Mouse (Mus musculus): ENCODE measurements around the gene Aco2.
A peak's percentile ranks its signal among the peaks of the same experiment; 100 is the strongest.

The Aco2 gene

DNA sequence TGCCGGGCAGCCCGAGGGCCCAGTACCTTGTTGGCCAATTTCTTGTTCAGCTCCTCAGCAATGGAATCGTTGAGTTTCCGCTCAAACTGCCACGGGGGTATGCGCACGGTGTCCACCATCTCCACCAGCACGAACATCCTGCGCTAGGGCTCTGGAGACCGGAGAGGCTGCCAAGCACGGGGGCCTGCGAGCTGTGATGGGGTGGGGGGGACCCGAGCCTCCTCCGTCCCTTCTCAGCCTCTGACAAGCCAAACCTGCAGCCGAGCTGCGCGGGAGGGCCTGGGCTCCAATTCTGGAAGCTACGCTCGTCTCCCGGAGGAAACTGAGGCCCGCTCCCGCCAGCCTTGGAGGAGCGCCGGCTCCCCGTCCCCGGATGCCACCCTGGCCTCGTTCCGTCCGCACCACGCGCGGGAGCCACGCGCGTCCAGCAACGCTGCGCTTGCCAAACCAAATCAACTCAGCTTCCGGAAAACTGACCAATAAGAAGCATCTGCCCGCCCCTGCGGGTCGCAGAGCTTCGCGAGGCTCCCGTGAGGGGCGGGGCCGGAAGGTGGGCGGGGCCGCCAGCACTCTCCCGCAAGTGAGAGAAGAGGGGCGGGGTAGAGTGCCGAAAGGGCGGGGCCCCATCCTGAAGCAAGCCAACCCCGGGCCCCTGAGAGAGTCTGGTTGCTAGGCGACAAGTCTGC lies 53.8 kb downstream of the Aco2 start, which contains the start of gene Polr3h:
Polr3h (minus strand) TSS at position 481 of the 686 bp plus-strand sequence.
- peak; percentile 97 for DNase-seq

GRCm38 (mm10) chr15:81926446-81926822 lies 54.3 kb downstream of the Aco2 start:
- DNase-seq: no peak

DNA sequence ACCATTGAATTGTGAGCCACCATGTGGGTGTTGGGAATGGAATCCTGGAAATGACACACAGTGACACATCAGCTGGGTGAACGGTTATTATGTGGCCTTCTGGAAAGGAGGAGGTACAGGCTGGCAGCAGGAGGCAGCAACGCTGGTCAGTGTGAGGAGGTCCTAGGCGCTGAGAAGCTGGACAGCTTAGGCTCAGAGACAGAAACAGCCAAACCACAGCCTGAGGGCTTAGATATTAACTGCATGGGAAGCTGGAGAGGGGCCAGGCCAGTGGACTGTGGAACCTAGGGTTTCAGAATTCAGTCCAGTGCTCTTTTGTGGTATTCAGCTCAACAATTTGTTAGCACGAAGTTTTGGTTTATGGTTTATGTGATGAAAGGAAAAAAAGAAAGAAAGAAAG lies 55.6 kb downstream of the Aco2 start:
- no peak for DNase-seq

DNA sequence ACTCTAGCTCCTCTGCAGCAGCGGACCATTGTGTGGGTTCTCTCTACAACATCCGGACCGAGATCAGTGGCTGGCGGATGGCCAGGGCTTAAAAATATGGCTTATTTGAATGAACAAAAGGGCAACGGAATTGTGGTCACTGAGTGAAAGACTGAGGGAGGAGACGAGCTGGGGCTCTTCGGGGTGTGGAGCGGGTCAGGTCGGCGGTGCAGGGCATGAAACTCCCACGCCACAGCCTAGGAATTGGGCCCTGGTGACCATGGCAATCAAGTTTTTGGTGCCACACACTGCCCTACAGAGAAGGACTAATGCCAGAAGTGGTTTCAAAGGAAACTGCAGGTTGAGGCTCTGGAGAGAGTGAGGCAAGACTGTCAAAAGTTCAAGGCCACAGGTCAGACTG lies 56.2 kb downstream of the Aco2 start:
- no peak for DNase-seq

- peak; percentile 88 for DNase-seq
These were observed 60.9 kb downstream of the Aco2 start for GRCm38 (mm10) chr15:81932951-81933470.

- DNase-seq: no peak
These were observed 61.9 kb downstream of the Aco2 start for GRCm38 (mm10) chr15:81933986-81934385.

DNA sequence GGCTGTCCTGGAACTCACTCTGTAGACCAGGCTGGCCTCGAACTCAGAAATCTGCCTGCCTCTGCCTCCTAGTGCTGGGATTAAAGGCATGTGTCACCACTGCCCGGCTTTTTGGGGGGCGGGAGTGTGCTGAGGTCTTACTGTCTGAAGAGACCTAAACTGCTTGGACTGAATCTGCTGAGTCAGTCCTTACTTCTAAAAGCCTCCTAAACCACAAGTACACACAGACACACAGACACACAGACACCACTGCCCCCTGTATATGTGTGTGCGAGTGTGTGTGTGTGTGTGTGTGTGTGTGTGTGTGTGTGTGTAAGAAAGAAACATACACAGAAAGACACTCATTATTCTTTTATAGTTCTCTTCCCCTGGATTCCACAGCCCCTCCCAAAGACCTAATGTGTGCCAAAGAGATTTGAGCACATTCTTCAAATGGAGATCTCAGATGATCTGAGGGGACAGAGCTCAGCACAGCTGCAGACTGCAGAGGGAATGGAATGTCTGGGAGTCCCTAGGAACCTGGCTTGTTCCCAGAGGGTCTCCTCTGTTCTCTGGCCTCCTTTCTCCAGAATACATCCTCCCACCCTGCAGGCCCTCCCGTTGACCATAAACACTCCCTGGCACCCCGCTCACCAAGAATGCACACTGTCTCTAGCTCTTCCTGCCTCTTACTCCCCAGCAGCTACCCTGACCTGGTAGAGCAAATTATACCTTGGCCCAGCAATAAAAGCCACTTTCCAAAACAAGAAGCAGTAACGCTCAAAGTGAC lies 63.9 kb downstream of the Aco2 start:
- DNase-seq: no peak

- peak; percentile 78 for DNase-seq
These were observed 64.6 kb downstream of the Aco2 start, which contains the start of gene Csdc2 for GRCm38 (mm10) chr15:81936679-81937078. Gene Csdc2, plus strand, starts transcription at chr15:81936759.

- peak; percentile 85 for DNase-seq
These were observed 65.2 kb downstream of the Aco2 start for GRCm38 (mm10) chr15:81937098-81937972.

- peak; percentile 59 for DNase-seq
These were observed 66.1 kb downstream of the Aco2 start for GRCm38 (mm10) chr15:81938246-81938645.

- DNase-seq: peak; percentile 56
These were observed 67.1 kb downstream of the Aco2 start for GRCm38 (mm10) chr15:81939157-81939715.

DNA sequence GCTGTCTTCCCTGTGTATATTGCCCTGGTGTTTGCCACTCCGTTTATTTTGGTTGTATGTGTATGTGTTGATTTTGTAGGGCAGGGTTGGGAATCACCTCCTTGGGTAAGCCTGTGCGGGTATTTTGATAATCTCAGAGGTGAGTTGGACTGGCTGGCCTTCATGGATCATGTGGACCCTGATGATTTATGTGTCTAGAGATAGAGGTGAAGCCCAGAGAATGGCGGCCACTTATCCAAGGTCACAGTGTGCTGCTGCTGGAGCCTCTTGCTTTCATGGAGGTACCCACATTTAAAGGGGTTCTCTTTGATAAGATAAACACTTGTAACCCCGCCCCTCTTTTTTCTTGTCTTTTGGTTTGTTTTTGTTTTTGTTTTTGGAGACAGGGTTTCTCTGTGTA lies 67.7 kb downstream of the Aco2 start:
- no peak for DNase-seq

GRCm38 (mm10) chr15:81940219-81940618 lies 68.1 kb downstream of the Aco2 start:
- DNase-seq: no peak

DNA sequence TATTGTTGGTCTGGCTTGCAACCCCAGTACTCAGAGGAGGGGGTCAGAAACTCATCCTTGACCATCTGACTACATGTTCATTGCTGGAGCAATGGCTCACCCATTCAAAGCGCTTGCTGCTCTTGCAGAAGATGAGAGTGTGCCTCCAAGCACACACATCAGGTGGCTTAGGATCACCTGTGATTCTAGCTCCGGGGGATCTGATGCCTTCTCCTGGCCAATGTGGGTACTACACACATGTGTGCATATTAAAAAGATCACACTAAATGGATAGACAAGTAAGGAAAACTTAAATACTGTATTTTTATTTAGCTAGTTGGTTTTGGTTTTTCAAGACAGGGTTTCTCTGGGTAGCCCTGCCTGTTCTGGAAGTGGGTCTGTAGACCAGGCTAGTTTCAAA lies 68.9 kb downstream of the Aco2 start:
- no peak for DNase-seq

DNA sequence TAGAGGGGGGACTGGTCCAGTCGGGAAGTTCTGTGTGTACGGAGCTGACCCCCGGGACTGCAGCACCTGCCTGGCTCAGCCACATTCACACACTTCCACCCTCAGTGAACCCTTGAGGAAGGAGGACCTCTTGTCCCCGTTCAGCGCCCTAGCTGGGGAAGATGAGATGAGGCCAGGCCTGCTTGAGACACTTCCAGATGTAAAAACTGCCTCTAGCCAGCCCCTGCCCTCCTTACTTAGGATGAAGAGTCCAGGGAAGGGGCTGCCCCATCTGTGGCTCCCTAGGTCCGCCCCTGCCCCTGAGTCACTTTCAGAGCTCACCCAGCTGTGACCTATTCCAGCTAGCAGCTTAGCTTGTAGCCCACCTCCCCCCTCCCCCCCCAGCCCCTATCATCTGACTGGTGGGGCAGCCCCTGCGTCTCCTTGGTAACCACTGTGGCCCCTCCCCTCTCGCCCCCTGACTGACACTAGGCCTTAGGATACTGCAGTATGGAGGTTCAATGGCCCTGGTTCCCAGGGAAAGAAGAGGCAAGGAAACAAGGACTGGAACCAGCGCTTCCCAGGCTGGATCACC lies 71.2 kb downstream of the Aco2 start:
- DNase-seq: no peak

DNA sequence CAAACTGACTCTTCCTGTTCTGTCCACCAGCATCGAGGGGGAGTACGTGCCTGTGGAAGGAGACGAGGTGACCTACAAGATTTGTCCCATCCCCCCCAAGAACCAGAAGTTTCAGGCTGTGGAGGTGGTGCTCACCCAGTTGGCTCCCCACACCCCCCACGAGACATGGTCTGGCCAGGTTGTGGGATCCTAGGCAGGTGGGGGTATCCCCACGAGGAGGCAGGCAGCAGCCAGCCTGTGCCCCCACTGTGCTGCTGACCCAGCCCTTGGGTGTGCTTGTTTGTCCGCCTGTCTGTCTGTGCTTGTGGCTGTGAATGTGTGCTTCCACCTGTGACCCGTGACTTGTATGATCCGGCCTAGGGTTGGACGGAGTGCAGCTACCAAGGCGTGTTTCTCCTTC lies 77.0 kb downstream of the Aco2 start:
- DNase-seq: no peak

DNA sequence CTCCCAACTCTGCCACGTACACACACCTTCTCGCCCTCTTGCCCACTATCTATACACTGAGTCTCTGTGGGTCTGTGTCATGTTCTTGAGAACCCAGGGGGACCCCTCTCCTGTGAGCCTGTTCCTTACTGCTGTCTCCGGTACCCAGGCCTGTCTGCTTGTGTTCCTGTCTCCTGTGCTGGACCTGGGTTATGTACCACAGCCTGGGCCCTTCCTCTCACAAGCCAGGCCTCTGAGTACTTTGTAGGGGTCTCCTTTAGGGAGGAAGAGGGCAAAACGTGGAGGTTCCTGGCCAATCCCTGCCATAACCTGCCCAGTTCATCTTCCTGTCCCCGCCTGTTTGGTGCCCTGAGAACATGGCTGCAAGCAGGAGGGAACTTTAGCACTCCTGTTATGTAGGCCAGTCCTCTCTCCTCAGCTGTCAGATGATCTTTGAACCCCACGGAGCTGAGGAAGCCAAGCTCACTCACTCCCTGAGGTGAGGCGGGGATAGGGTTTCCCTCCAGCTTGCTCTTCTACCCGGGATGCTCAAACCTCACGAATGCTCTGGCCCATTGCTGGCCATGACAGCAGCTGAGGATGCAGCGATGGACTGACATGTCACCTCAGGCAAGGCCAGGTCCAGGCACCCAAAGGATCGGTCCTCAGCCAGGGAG lies 77.5 kb downstream of the Aco2 start:
- DNase-seq: no peak

- DNase-seq: no peak
These were observed 78.6 kb downstream of the Aco2 start for GRCm38 (mm10) chr15:81950716-81951115.

DNA sequence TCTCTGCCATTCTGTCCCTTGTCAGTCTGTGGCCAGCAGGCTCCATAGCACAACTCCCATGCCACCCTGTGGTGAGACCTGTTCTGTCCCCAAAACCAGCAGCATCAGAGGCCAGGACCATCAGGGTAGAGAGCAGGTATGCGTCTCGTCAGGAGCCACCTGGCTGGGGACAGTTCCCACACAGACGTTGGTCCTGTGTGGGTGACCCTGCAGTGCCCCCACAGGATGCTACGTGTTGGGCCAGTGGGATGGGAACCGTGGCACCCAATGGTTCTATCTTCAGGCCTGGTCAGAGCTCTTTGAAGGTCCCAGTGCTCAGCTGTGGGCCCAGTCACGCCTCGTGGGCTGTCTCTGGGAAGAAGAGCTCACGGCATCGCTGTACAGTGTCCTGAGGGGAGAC lies 79.0 kb downstream of the Aco2 start:
- DNase-seq: no peak

DNA sequence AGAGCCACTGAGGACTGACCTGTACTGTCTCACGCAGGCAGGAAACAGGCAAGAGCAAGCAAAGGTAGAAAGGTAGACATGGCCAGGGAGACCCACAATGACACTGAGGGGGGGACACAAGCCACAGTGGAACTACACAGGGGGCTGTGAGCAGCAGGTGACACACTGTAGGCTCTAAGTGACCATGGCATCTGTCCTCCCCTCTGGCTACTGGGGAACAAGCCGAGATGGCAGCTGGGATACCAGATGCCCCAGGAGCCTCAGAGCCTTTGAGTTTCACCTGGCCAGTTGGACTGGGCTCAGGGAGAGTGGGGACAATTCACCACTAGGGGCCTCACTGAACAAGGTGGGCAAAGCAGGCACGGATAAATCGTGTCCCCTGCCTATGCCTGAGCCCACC lies 80.2 kb downstream of the Aco2 start:
- no peak for DNase-seq

DNA sequence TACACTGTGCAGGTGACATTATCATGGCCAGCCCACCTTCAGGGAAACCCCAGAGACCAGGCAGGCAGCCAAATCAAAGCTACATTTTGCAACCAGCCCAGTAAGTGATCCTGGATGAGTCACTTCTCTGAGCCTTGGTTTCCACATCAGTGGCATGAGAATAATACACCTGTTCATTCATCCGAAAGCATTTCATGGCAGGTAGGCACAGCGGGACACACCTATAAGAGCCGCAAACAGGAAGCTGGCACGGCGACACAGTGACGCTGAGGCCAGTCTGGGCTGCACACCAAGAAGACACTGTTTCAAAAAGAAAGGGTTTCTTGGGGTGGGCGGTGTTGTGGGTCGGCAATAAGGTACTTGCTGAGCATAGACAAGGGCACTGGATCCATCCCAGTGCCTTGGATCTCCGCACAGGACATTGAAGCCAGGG lies 82.1 kb downstream of the Aco2 start:
- no peak for DNase-seq

DNA sequence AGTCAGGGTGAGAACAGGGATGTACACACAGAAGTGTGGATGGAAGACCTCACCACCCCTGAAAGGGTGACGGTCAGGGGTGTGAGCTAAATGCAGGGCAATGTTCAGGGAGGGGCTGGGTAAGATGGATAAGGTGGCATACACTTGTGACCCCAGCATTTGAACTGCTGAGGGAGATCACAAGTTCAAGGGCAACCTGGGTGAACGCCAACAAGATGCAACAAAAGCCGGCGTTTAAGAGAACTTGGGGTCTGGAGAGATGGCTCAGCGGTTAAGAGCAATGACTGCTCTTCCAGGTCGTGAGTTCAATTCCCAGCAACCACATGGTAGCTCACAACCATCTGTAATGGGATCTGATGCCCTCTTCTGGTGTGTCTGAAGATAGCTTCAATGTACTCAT lies 82.6 kb downstream of the Aco2 start:
- DNase-seq: no peak
